Mouse (Mus musculus) liver, embryonic 16.5 days (tissue): ENCODE data around the gene Krt16. TPM values are rescaled to one million over a fixed set of nuclear protein-coding genes. Genes with fewer than 3 reads are reported as not detected.

Experiments used
- ATAC-seq: fragments of 200-750 bp; cut with Nextera tagmentation; 2 replicates; pipeline ENCODE4 v1.8.0; 2017; ENCODE audit warnings: low read depth, mild to moderate bottlenecking, moderate number of reproducible peaks, moderate library complexity
- H3K27ac ChIP-seq: fragments of 300-500 bp; sonication (generic); 2 replicates; pipeline ENCODE4 v1.5.1; 2014; ENCODE audit warnings: mild to moderate bottlenecking, low read length
- H3K27me3 ChIP-seq: fragments of 300-500 bp; sonication (generic); 2 replicates; pipeline ENCODE4 v1.6.1; 2014; ENCODE audit warnings: low read depth, low read length, mixed read lengths; ENCODE audit not compliant: control insufficient read depth, insufficient read depth
- H3K36me3 ChIP-seq: fragments of 300-500 bp; sonication (generic); 2 replicates; pipeline ENCODE4 v1.6.1; 2014; ENCODE audit warnings: mild to moderate bottlenecking; ENCODE audit not compliant: control insufficient read depth, insufficient read depth
- H3K4me1 ChIP-seq: fragments of 300-500 bp; sonication (generic); 2 replicates; pipeline ENCODE4 v1.6.1; 2014; ENCODE audit warnings: low read depth, low read length, mixed read lengths; ENCODE audit not compliant: control insufficient read depth
- H3K4me2 ChIP-seq: fragments of 300-500 bp; sonication (generic); 2 replicates; pipeline ENCODE4 v1.6.1; 2014; ENCODE audit warnings: low read depth, low read length, mixed read lengths
- H3K4me3 ChIP-seq: fragments of 300-500 bp; sonication (generic); 2 replicates; pipeline ENCODE4 v1.5.1; 2014; ENCODE audit warnings: low read depth, mild to moderate bottlenecking, low read length
- H3K9ac ChIP-seq: fragments of 300-500 bp; sonication (generic); 2 replicates; pipeline ENCODE4 v1.6.1; 2014; ENCODE audit warnings: low read depth, low read length
- H3K9me3 ChIP-seq: fragments of 300-500 bp; sonication (generic); replicated peaks from 2 replicates; pipeline ENCODE4 v1.6.1; 2016; ENCODE audit warnings: low read length; ENCODE audit not compliant: control insufficient read depth
- WGBS: fragments of 180-500 bp; shearing (Covaris S2); extraction: QIAGEN DNeasy Blood & Tissue Kit; methylation state at CpG from one replicate; pipeline ENCODE4 v1.1.7; 2014; ENCODE audit not compliant: insufficient replicate concordance; 5-methylcytosine and 5-hydroxymethylcytosine counted together
- polyA plus RNA-seq: library from polyadenylated mRNA; unstranded; fragments of >200 nt; fragmentation: Nextera tagmentation; extraction: Ambion mirVana; gene quantifications from 2 replicates; pipeline ENCODE4 v1.2.1, GENCODE M21; 2015

The Krt16 gene
- polyA plus RNA-seq, 1 experiment from 2014 or later, result not detected

DNA sequence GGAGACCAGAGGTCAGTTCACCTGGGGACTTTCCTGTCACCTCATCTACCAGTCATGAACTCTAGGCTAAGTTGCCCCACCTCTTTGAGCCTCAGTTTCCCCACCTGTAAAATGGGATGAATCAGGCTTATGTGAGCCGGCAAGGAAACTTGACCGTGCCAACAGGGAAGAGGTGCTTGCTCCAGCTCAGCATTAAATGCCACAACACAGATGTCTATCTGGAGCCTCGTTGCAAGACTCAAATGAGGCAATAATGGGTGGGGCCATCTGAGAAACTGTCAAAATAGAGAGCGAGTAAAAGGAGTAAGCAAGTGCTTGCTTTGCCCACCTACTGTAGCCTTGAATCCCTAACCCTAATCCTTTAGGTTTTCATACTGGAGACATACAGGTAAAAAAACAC, 29.4 kb downstream of the Krt16 start:
- no peaks in the 10 kb centered on the region for H3K9me3 ChIP-seq
- no peak overlapping the region for H3K27ac ChIP-seq
- no peaks in the 10 kb centered on the region for H3K4me1 ChIP-seq
- no peak overlapping the region for H3K9ac ChIP-seq
- 57% methylated on average over 4 of the region's 4 CpGs for WGBS
- no peak for ATAC-seq
- no peaks in the 10 kb centered on the region for H3K27me3 ChIP-seq
- no peaks in the 10 kb centered on the region for H3K36me3 ChIP-seq
- H3K4me2 ChIP-seq, result no peak overlapping the region
- H3K4me3 ChIP-seq, result no peak overlapping the region

DNA sequence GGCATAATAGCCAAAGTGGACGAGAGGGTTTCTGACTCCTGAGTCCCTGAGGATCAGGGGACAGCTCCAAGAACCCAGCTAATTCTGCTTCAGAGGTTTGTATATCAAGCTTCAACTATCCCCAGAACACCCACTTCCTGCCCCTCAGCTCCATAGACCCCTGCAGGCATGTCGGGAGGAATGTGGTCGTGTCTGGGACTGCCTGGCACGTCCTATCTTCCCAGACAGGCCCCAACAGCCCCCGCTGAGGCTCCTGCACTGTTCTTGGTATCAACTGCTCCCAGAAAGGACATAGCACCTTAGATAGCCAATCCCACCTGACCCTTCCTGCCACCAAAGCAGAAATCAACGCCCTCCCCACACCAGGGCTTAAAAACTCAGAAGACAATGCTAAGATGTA, 40.2 kb downstream of the Krt16 start:
- no peak for ATAC-seq
- no peak overlapping the region for H3K27ac ChIP-seq
- WGBS, result 34% methylated on average over 6 of the region's 6 CpGs
- H3K36me3 ChIP-seq, result no peaks in the 10 kb centered on the region
- H3K9ac ChIP-seq, result no peak overlapping the region
- H3K9me3 ChIP-seq, result no peaks in the 10 kb centered on the region
- no peak overlapping the region for H3K4me3 ChIP-seq
- H3K27me3 ChIP-seq, result no peaks in the 10 kb centered on the region
- H3K4me2 ChIP-seq, result no peak overlapping the region
- no peaks in the 10 kb centered on the region for H3K4me1 ChIP-seq

DNA sequence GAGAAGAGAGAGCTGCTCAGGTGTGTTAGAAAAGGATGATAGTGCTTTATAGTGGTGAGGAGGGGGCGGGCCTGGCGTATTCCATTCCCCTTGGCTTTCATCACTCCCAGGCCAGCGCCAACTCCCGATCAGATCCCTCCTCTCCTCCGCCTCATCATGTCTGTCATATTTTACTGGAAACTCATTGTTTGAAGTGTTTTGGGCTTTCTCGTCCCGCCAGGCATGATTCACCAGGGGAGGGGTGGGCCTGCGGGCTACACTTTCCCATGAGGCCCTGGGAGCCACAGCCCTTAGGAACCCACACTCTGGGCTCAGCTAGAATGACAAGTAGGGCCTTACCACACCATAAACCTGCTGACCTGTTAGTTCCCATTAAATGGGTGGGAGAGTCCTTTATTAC, 41.2 kb downstream of the Krt16 start, which contains the start of gene Krt14:
Gene Krt14, minus strand, starts transcription at position 51 of the 400 bp plus-strand sequence.
- Histone ChIP-seq H3K4me3 (no peak within 1 kb of the TSS), H3K36me3 (no peaks in the 10 kb centered on the region), H3K27me3 (no peaks in the 10 kb centered on the region), H3K27ac (no peak within 1 kb of the TSS), H3K4me1 (no peaks in the 10 kb centered on the region), H3K4me2 (no peak within 1 kb of the TSS), H3K9ac (no peak within 1 kb of the TSS), H3K9me3 (no peaks in the 10 kb centered on the region)
- no peak for ATAC-seq
- 71% methylated on average over 8 of the region's 8 CpGs for WGBS

DNA sequence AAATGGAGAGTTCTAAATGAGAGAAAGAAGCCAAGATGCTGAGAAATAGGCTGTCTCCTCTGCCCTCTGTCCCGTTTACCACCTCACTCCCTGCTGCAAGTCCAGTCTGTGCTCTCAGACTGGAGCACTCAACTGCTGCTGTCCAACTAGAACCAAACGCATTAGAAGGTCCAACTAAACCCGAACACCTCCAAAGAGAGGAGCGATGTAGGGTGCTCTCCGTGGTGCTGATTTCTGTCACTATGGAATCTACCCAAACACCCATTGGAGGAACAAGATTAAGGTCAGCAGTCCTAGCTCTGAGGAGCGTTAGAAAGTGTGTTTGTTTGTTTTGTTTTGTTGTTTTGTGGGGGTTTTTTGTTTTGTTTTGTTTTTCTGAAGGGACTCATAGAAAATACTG, 45.3 kb downstream of the Krt16 start:
- Histone ChIP-seq H3K27me3 (no peaks in the 10 kb centered on the region), H3K9ac (no peak overlapping the region), H3K9me3 (no peaks in the 10 kb centered on the region), H3K4me3 (no peak overlapping the region), H3K36me3 (no peaks in the 10 kb centered on the region), H3K4me1 (no peaks in the 10 kb centered on the region), H3K4me2 (no peak overlapping the region), H3K27ac (no peak overlapping the region)
- WGBS, result 21% methylated on average over 6 of the region's 6 CpGs
- no peak for ATAC-seq

DNA sequence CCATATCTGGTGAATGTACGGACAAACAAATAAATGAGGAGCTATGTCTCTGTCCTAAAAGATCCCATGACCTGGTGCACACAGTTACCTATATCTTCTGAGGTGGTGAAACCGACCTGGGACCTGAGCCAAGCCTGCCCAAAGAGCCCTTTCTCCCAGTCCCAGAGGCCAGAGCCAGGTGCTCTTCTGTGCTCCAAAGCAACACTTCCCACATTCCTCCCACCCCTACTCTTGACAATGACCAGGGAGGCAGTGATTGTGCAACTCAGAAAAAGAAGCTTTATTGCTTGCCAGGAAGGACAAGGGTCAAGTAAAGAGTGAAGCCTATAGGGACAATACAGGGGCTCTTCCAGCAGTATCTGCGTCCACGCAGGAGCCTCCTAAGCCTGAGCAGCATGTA, 45.8 kb downstream of the Krt16 start:
- Histone ChIP-seq H3K9me3 (no peaks in the 10 kb centered on the region), H3K27me3 (no peaks in the 10 kb centered on the region), H3K9ac (no peak overlapping the region), H3K4me2 (no peak overlapping the region), H3K4me1 (no peaks in the 10 kb centered on the region), H3K4me3 (no peak overlapping the region), H3K36me3 (no peaks in the 10 kb centered on the region), H3K27ac (no peak overlapping the region)
- ATAC-seq, result no peak
- 54% methylated on average over 4 of the region's 4 CpGs for WGBS

DNA sequence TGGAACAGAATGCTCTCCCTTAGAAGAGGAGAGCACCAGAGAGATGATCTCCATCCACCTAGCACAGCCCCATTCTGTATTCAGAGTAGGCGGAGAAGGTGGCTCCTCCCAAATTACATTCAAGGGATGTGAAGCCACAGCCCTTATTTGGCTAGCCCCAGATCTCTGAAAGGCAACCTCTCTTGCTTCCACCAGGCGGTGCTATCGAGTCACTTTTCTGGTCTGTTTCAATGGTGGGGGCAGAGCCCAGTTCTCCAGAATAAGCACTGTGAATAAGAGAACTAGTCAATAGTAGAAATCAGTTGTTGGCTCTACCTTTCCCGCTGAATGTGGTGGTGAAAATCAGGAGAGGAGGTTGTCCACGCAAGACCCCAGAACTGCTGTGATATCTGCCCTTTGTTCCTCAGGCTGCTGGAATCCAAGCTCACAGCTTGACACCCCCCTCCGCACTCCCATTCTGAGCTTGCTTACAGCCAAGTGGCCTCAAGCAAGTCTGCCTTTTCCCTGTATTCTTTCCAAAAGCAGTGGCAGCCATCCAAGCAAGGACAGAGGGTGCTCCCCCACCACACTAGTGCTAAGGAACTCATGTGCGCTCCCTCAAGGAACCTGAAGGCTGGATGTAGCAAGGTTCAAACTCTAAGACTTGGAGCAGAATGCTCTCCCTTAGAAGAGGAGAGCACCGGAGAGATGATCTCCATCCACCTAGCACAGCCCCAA, 48.4 kb downstream of the Krt16 start:
- WGBS, result 33% methylated on average over 8 of the region's 8 CpGs
- Histone ChIP-seq H3K27ac (no peak overlapping the region), H3K9me3 (no peaks in the 10 kb centered on the region), H3K4me2 (no peak overlapping the region), H3K4me1 (no peaks in the 10 kb centered on the region), H3K27me3 (no peaks in the 10 kb centered on the region), H3K9ac (no peak overlapping the region), H3K36me3 (no peaks in the 10 kb centered on the region), H3K4me3 (no peak overlapping the region)
- ATAC-seq, result no peak

DNA sequence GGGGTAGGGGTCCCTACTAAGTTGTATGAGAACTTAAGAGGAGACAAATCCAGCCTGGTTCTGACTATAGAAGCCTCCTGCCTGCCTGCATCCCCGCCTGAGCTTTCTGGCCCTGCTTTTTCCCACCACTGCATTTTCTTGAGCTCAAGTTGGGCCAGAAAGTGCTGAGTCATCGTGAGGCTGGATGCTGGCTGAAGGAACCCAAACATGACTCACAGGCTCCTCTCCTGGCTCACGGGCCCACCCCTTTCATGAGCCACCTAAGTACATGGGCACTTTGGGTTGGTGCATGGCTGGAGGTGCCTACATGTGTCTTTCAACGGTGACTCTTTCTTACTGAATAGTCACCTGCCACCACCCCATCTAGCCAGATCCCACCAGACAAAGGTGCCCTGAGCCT, 50.0 kb downstream of the Krt16 start:
- no peak for ATAC-seq
- Histone ChIP-seq H3K9me3 (no peaks in the 10 kb centered on the region), H3K36me3 (no peaks in the 10 kb centered on the region), H3K4me3 (no peak overlapping the region), H3K4me2 (no peak overlapping the region), H3K27me3 (no peaks in the 10 kb centered on the region), H3K4me1 (no peaks in the 10 kb centered on the region), H3K9ac (no peak overlapping the region), H3K27ac (no peak overlapping the region)
- WGBS, result 45% methylated on average over 4 of the region's 4 CpGs

Other genes starting within 250 kb of the Krt16 start
- gene Krt33a, start 232.7 kb downstream of the Krt16 start, polyA plus RNA-seq, result not detected in 2 replicates
- gene Krt33b, start 219.0 kb downstream of the Krt16 start, polyA plus RNA-seq, result not detected in 2 replicates
- not detected in 2 replicates for gene Krt34, start 207.3 kb downstream of the Krt16 start, polyA plus RNA-seq
- gene Krt31, start 198.4 kb downstream of the Krt16 start, polyA plus RNA-seq, result not detected in 2 replicates
- gene Krt32, start 160.7 kb downstream of the Krt16 start, polyA plus RNA-seq, result not detected in 2 replicates
- gene Krt35, start 152.7 kb downstream of the Krt16 start, polyA plus RNA-seq, result not detected in 2 replicates
- not detected in 2 replicates for gene Krt36, start 143.3 kb downstream of the Krt16 start, polyA plus RNA-seq
- gene Krt13, start 127.3 kb downstream of the Krt16 start, polyA plus RNA-seq, result not detected in 2 replicates
- 0.07 and 0.12 TPM in 2 replicates for gene Krt15, start 113.0 kb downstream of the Krt16 start, polyA plus RNA-seq
- gene Krt19, start 100.2 kb downstream of the Krt16 start, polyA plus RNA-seq, result 2.8 and 9.4 TPM in 2 replicates
- not detected in 2 replicates for gene Krt9, start 55.7 kb downstream of the Krt16 start, polyA plus RNA-seq
- gene Krt14, start 41.4 kb downstream of the Krt16 start, polyA plus RNA-seq, result 0.16 and 0.31 TPM in 2 replicates
- 0.18 and 0.22 TPM in 2 replicates for gene Krt17, start 12.1 kb upstream of the Krt16 start, polyA plus RNA-seq
- not detected in 2 replicates for gene Krt42, start 21.0 kb upstream of the Krt16 start, polyA plus RNA-seq
- gene Eif1, start 71.0 kb upstream of the Krt16 start, polyA plus RNA-seq, result 1,629 and 1,636 TPM in 2 replicates
- not detected in 2 replicates for gene Gast, start 85.5 kb upstream of the Krt16 start, polyA plus RNA-seq
- gene Hap1, start 107.2 kb upstream of the Krt16 start, polyA plus RNA-seq, result 0.27 and 0.42 TPM in 2 replicates
- 15.5 and 17.7 TPM in 2 replicates for gene Jup, start 148.9 kb upstream of the Krt16 start, polyA plus RNA-seq
- 3.1 and 4.0 TPM in 2 replicates for gene P3h4, start 165.9 kb upstream of the Krt16 start, polyA plus RNA-seq
- 7.9 and 8.4 TPM in 2 replicates for gene Fkbp10, start 166.8 kb upstream of the Krt16 start, polyA plus RNA-seq
- 14.9 and 16.0 TPM in 2 replicates for gene Nt5c3b, start 192.9 kb upstream of the Krt16 start, polyA plus RNA-seq
- gene Klhl10, start 193.0 kb upstream of the Krt16 start, polyA plus RNA-seq, result 0.07 TPM in 1 of 2 replicates, not detected in the other
- 1.7 and 1.9 TPM in 2 replicates for gene Klhl11, start 223.8 kb upstream of the Krt16 start, polyA plus RNA-seq